Mouse (Mus musculus) fat pad, adult 2 months (tissue): Measurements from ENCODE around the gene Ccdc85c.

ENCODE experiments used
- DNase-seq: peaks from one replicate; pipeline ENCODE4 v3.0.0-alpha.2; 2011; ENCODE audit warnings: low read depth, low spot score; ENCODE audit errors: extremely low read depth

Gene Ccdc85c

GRCm38 (mm10) chr12:108274661-108275507 lies at the start of gene Ccdc85c:
Gene Ccdc85c, minus strand, starts transcription at chr12:108275425.
- DNase-seq = no peak

GRCm38 (mm10) chr12:108320096-108320495 lies 44.9 kb upstream of the Ccdc85c start:
- DNase-seq = no peak

GRCm38 (mm10) chr12:108318499-108318898 lies 43.3 kb upstream of the Ccdc85c start:
- no peak for DNase-seq

GRCm38 (mm10) chr12:108317826-108318430 lies 42.7 kb upstream of the Ccdc85c start:
- no peak for DNase-seq

- DNase-seq = no peak
Measured at GRCm38 (mm10) chr12:108317201-108317738, 42.0 kb upstream of the Ccdc85c start.

GRCm38 (mm10) chr12:108316655-108317054 lies 41.4 kb upstream of the Ccdc85c start:
- DNase-seq = no peak

GRCm38 (mm10) chr12:108315818-108316217 lies 40.6 kb upstream of the Ccdc85c start:
- DNase-seq = no peak

GRCm38 (mm10) chr12:108313244-108313772 lies 38.1 kb upstream of the Ccdc85c start:
- no peak for DNase-seq

GRCm38 (mm10) chr12:108312432-108312851 lies 37.2 kb upstream of the Ccdc85c start:
- DNase-seq = no peak

- DNase-seq = no peak
Measured at GRCm38 (mm10) chr12:108311741-108312290, 36.6 kb upstream of the Ccdc85c start.

- no peak for DNase-seq
Measured at GRCm38 (mm10) chr12:108310456-108311027, 35.3 kb upstream of the Ccdc85c start.

GRCm38 (mm10) chr12:108310041-108310440 lies 34.8 kb upstream of the Ccdc85c start:
- DNase-seq = no peak

- DNase-seq = no peak
Measured at GRCm38 (mm10) chr12:108309116-108309794, 34.0 kb upstream of the Ccdc85c start.

- no peak for DNase-seq
Measured at GRCm38 (mm10) chr12:108308363-108308856, 33.2 kb upstream of the Ccdc85c start.

- no peak for DNase-seq
Measured at GRCm38 (mm10) chr12:108307553-108307952, 32.3 kb upstream of the Ccdc85c start.

- no peak for DNase-seq
Measured at GRCm38 (mm10) chr12:108305812-108306794, 30.9 kb upstream of the Ccdc85c start, which contains the start of gene Hhipl1. Gene Hhipl1, plus strand, starts transcription at chr12:108306270.

- no peak for DNase-seq
Measured at GRCm38 (mm10) chr12:108305172-108305571, 29.9 kb upstream of the Ccdc85c start.

- DNase-seq = no peak
Measured at GRCm38 (mm10) chr12:108303778-108304365, 28.6 kb upstream of the Ccdc85c start.

GRCm38 (mm10) chr12:108301006-108301405 lies 25.8 kb upstream of the Ccdc85c start:
- no peak for DNase-seq
